Mouse (Mus musculus) left cerebral cortex, postnatal 25 days (tissue): ENCODE measurements around the gene Olfr482. TPM values are rescaled to one million over a fixed set of nuclear protein-coding genes. Genes with fewer than 3 reads are reported as not detected.

ENCODE experiments used
- DNase-seq, 2 experiments: peaks; one replicate each; pipeline ENCODE4 v3.0.0; 2022; ENCODE audit warnings: low spot score in 2 of 2, mixed read lengths in 1 of 2
- intact Hi-C: fragments of 180-260 bp; cut with DNase I; formaldehyde crosslinking; loops from one replicate; pipeline ENCODE4 v1.15.1; 2025
- total RNA-seq, 2 experiments: library from RNA; stranded (reverse); gene quantifications; 2 replicates each; pipeline ENCODE4 v1.2.3; 2021

The Olfr482 gene
- 1 to 10 TPM; 1.6 to 1.9 TPM for total RNA-seq

DNA sequence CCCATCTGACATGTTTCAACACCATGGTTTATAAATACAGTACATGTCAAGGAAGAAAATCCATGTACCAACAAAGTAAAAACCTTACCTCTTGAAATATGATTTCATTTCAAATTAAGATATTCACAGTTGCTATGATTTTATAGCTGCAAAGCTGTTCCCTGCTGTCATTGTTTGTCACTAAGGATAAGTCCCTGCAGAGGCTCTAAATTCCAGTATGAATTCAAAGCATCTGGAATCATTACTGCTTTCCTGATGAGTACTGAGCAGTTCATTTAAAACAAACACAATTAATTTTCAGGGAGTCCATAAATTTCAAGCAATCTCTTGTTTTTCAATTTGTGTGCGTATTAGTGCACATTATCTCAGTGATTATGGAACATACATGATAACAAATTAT is at the start of gene Olfr482:
Olfr482 (minus strand) TSS at position 101 of the 400 bp plus-strand sequence.
- intact Hi-C loops: no loop called here
- DNase-seq: no peak

DNA sequence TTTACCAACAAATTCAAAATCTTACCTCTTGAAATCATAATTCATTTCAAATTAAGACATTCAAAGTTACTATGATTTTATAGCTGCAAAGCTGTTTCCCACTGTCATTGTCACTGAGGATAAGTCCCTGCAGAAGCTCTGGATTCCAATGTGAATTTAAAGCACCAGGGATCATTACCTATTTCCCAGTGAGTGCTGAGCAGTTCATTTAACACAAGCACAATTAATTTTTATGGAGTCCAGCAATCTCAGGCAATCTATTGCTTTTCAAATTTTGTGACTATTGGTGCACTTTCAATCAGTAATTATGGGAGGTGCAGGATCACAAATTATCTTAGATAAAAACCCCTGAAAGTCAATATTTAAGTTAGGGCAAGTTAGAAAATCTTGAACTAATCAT is 30.0 kb upstream of the Olfr482 start, which contains the start of gene Olfr484:
Olfr484 (minus strand) TSS at position 101 of the 400 bp plus-strand sequence.
- intact Hi-C loops: no loop called here
- no peak for DNase-seq

DNA sequence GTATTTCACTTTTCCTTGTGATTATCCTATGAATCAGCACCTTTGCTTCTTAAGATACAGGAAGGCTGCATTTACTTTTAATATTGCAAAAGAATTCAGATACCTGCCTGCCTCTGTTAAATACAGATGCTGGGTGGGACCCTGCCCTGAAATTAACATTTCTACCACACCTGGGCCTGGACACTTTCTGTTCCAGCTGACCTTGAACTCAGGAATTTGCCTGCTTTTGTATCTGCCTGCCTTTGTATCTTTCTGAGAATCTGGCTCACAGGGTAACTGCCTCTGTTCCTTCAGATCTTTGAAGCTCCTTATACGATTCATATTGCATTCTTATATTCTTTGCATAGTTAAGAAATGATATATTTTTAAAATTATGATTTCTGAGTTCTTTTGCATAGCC is 24.0 kb upstream of the Olfr482 start:
- no peak for DNase-seq
- intact Hi-C loops: no loop called here

DNA sequence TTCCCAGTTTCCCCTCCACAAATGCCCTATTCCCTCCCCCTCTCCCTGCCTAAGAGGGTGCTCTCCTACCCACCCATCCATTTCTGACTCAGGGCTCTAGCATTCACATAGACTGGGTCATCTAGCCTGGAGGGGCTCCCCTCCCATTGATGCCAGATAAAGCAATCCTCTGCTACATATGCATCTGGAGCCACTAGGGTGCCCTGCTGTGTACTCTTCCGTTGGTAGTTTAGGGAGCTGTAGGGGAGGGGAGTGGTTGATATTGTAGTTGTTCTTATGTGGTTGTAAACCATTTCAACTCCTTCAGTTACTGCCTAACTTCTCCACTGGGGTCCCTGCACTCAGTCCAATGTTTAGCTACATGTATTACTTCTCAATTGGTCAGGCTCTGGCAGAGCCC is 23.3 kb upstream of the Olfr482 start:
- intact Hi-C loops: no loop called here

DNA sequence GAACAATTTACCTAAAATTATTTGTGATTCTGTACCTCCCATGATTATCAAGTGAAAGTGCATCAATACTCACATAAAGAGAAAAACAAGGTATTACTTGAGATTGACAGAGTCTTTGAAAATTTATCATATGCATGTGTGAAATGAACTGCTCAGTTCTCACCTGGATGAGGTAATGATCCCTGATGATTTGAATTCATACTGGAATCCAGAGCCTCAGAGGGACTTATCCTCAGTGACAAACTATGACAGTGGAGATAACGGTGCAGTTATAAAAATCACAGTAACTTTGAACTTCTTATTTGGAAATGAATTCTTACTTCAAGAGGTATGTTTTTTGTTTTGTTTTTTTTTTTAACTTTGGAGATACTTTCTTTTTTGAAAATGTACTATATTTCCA is 3.2 kb upstream of the Olfr482 start, which contains the start of gene Olfr483:
Olfr483 (plus strand) TSS at position 301 of the 400 bp plus-strand sequence.
- no peak for DNase-seq
- intact Hi-C loops: no loop called here

More for the DNA sequence above, 23.3 kb upstream of the Olfr482 start:
- DNase-seq: no peak

DNA sequence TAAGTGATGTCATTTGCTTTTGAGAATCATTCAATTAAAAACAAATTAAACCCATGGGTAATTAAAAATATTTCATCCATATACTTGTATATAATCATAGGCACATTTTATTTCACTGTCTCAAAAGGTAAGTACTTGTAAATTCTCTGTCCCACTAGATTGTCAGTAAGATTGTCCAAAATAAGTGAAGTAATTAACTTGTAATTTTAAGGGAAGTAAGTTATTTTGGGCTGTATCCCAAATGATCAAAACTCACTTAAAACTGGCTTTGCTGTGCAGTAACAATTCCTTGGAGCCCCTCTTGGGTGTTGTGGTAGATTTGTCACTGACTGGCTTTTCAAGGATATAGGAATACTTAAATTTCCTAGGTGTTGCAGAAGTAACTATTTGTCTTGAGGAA is 17.8 kb downstream of the Olfr482 start, which contains the start of gene Olfr481:
Olfr481 (plus strand) TSS at position 301 of the 400 bp plus-strand sequence.
- no peak for DNase-seq
- intact Hi-C loops: no loop called here

DNA sequence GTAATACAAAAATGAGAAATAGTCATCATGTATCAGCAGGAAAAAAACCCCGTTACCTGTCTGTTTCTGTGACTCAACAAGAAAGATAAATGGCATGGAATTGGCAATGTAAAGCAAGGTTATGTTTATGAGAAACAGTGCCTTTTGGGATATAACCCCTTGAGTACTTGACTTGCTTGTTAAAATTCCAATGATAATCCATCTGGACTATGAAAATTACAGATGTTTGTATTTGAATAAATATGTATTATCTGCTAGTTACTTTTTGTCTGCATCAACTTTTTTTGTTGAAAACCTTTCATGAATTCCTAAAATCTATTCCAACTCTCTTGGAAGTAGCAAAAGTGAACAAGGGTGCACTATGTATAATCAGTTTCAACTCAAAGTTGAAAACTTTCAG is 30.1 kb downstream of the Olfr482 start, which contains the start of gene Olfr480:
Olfr480 (minus strand) TSS at position 101 of the 400 bp plus-strand sequence.
- intact Hi-C loops: no loop called here
- no peak for DNase-seq

DNA sequence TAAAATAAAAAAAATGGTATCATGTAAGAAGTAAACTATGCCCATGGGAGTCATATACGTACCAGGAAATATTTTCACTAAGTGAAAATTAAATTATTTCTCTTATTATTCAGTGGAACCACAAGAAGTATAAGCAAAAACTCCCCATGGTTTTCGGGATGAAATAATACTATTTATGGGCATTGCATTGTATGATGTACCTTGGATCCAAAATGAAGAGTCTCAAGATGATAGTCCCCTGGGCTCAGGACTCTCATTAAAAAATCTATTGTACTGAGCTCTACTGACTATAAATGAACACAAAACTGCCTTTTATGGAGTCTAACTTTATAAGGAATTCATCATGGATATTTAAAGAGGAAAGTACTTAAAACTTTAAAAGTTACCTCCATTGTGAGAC is 47.0 kb downstream of the Olfr482 start, which contains the start of gene Olfr479:
Olfr479 (plus strand) TSS at position 301 of the 400 bp plus-strand sequence.
- intact Hi-C loops: no loop called here
- no peak for DNase-seq

Other genes starting within 250 kb of the Olfr482 start
- gene Olfr472, start 199.7 kb downstream of the Olfr482 start, total RNA-seq: not detected
- gene Olfr473, start 167.1 kb downstream of the Olfr482 start, total RNA-seq: not detected
- not detected for gene Olfr474, start 142.9 kb downstream of the Olfr482 start, total RNA-seq
- not detected for gene Olfr476, start 132.8 kb downstream of the Olfr482 start, total RNA-seq
- not detected for gene Olfr477, start 110.9 kb downstream of the Olfr482 start, total RNA-seq
- gene Olfr478, start 63.6 kb downstream of the Olfr482 start, total RNA-seq: not detected
- gene Olfr479, start 46.9 kb downstream of the Olfr482 start, total RNA-seq: not detected
- not detected for gene Olfr480, start 30.2 kb downstream of the Olfr482 start, total RNA-seq
- gene Olfr481, start 17.7 kb downstream of the Olfr482 start, total RNA-seq: not detected
- gene Olfr483, start 3.3 kb upstream of the Olfr482 start, total RNA-seq: not detected
- gene Olfr484, start 29.9 kb upstream of the Olfr482 start, total RNA-seq: not detected
- not detected for gene Olfr485, start 62.3 kb upstream of the Olfr482 start, total RNA-seq
- gene Olfr486, start 75.2 kb upstream of the Olfr482 start, total RNA-seq: not detected
- gene Olfr487, start 117.0 kb upstream of the Olfr482 start, total RNA-seq: not detected
- gene Olfr488, start 160.8 kb upstream of the Olfr482 start, total RNA-seq: not detected
- not detected for gene Olfr490, start 191.3 kb upstream of the Olfr482 start, total RNA-seq
- not detected for gene Olfr491, start 215.9 kb upstream of the Olfr482 start, total RNA-seq
- gene Olfr492, start 226.1 kb upstream of the Olfr482 start, total RNA-seq: not detected
- not detected for gene Olfr493, start 249.4 kb upstream of the Olfr482 start, total RNA-seq